Mouse (Mus musculus): Measurements from ENCODE around the gene Palld. TPM values are rescaled to one million over a fixed set of nuclear protein-coding genes. Genes with fewer than 3 reads are reported as not detected.
A peak's percentile ranks its signal among the peaks of the same experiment; 100 is the strongest.

Gene Palld
- polyA plus RNA-seq, 1 experiment from 2014 or later: 17.3 TPM

DNA sequence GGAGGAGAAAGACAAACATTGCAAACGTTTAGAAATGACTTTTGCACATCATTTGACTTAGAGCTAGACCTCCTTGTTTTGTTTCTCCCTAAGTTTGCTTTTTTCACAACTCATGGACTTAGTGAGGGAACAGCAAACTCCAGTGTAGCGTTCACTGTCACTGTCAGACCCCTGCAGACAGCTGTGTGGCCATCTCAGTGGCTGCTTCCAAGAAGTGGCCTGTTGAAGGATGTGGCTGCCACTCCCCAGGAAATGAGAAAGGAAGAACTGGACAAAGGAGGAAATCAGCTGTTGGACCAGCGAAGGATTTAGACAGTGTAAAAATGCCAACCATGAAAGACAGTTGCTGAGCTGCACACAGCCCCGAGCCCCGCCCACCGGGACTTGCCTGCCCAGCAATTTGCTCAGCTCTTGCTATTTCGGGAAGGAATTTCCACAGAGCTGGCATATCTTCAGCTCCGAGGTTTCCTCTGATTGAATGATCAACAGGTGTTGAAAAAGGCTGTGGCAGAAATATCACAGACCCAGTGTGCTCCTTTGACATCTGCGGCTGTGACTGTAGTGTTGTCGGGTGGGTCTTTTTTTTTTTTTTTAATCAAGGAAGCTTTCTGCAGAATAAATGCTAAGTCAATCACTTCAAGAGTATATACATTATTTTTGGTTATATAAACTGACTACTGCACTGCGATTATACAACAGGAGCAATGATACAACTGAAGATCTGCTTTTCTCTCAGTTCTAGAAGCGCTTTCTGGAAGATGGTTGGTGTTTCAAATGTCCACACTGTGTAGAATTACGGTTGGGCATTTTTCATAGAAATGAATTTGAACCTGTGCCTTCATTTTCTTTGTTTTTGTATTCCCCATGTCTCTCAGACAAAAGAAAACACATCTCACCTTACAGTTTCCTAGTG is 6.1 kb upstream of the Palld start:
- Histone ChIP-seq H3K27ac (no peak overlapping the region), H3K9me3 (no peaks in the 10 kb centered on the region), H3K27me3 (replicated peaks) (no peaks in the 10 kb centered on the region), H3K4me1 (no peaks in the 10 kb centered on the region), H3K36me3 (replicated peaks) (no peaks in the 10 kb centered on the region), H3K9ac (no peak overlapping the region), H3K4me3 (no peak overlapping the region), H3K4me2 (no peak overlapping the region)
- 69% methylated on average over 13 of the region's 13 CpGs for WGBS
- ATAC-seq (replicated peaks): no peak

DNA sequence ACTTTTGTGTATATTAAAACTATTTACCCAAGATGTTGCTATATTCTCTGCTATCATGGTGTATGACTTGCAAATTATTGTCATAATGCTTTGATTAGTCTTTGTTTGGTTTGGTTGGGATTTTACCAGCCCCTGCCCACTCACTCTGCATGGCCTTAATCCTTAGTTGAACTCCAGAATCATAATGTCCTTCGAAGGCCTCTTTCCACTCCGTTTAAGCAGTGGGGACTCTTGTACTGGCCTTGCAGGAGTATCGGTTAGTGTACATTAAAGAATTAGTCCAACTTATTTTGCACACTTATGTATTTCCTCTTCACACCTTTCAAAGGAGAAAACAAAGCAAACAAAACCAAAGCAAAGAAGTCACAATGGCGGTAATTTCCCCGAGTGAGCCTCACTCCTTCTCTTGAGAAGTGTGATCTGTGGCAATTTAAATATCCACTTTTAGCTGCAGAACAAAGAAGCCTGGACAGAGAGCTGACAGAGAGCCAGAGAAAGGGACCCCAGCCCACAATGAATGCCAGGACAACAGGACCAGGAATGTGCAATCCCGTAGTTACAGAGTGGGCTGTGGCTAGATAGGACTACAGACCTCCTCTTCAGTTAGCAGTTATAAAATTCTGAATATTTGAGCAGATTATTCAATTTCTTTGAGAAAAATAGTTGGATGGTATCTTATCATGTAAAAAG is 1.3 kb downstream of the Palld start:
- Histone ChIP-seq H3K36me3 (replicated peaks) (no peaks in the 10 kb centered on the region), H3K9me3 (no peaks in the 10 kb centered on the region), H3K4me2 (no peak overlapping the region), H3K4me3 (no peak overlapping the region), H3K4me1 (no peaks in the 10 kb centered on the region), H3K9ac (no peak overlapping the region), H3K27me3 (replicated peaks) (no peaks in the 10 kb centered on the region), H3K27ac (no peak overlapping the region)
- ATAC-seq (replicated peaks): no peak
- 13% methylated on average over 6 of the region's 6 CpGs for WGBS

DNA sequence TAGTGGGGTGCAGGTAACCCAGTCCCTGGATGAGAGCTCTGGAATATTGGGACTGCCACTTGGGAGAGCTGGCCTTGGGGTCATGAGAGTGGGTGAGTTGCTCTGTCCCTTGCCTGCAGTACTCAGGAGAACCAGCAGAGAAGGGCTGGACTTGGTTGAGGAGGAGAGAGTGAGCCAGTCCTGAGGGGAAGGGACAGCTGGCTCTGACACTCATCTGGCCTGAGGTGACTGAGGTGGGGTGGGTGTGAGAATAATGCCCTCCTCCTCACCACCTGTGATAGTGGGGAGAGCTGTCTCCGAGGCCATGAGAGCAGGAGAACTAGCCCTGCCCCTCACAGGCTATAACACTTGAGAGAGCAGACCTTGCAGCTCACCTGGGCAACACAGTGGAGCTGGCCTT is 5.1 kb downstream of the Palld start:
- no peaks in the 10 kb centered on the region for H3K9me3 ChIP-seq
- no peaks in the 10 kb centered on the region for H3K36me3 ChIP-seq (replicated peaks)
- no peak overlapping the region for H3K9ac ChIP-seq
- no peak overlapping the region for H3K27ac ChIP-seq
- H3K4me3 ChIP-seq: no peak overlapping the region
- WGBS: 78% methylated on average over 1 of the region's 1 CpGs
- no peaks in the 10 kb centered on the region for H3K27me3 ChIP-seq (replicated peaks)
- no peak; the same call in 1 of the 2 replicates for ATAC-seq (replicated peaks)
- H3K4me1 ChIP-seq: no peaks in the 10 kb centered on the region
- no peak overlapping the region for H3K4me2 ChIP-seq

DNA sequence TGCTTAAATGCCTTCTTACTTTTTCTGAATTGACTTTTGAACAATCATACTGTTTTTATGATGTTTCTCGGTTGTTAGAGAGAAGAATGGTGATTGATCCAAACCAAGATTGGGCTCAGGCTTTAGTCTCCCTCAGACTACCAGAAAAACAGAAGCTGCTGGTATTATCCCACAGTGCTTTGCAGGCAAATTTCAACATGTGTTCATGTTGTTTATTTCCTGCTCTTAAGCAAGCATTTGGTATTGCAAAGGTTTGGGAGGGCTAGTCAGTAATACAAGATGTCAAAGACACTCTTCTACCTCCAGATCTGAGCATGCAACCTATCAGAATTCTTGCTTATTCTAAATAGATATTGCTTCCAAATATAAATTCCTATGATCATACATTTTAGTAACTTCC is 5.7 kb downstream of the Palld start:
- Histone ChIP-seq H3K9me3 (no peaks in the 10 kb centered on the region), H3K27ac (no peak overlapping the region), H3K4me1 (no peaks in the 10 kb centered on the region), H3K4me3 (no peak overlapping the region), H3K36me3 (replicated peaks) (no peaks in the 10 kb centered on the region), H3K9ac (no peak overlapping the region), H3K27me3 (replicated peaks) (no peaks in the 10 kb centered on the region), H3K4me2 (no peak overlapping the region)
- 86% methylated on average over 1 of the region's 1 CpGs for WGBS
- no peak for ATAC-seq (replicated peaks)

DNA sequence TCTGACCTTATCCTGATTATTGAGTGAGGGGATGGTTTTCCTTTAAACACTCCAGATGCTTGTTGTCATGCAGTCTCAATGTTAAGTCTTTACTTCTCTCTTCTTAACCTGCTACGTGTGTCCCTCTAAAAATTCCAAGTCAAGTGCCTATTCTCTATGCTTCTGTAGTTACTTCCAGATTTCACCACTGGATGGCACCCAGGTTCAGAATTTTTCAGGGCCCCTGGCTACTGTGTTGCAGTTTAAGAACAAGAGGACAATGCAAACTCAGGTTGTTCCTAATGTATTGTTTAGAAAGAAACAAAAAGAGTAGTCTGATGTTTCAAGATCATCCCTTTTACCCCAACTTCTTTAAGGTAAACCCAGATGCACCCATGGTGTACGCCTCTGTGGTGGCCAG is 8.4 kb downstream of the Palld start:
- WGBS: 57% methylated on average over 2 of the region's 2 CpGs
- Histone ChIP-seq H3K4me2 (no peak overlapping the region), H3K27me3 (replicated peaks) (no peaks in the 10 kb centered on the region), H3K27ac (no peak overlapping the region), H3K4me3 (no peak overlapping the region), H3K9ac (no peak overlapping the region), H3K9me3 (no peaks in the 10 kb centered on the region), H3K4me1 (no peaks in the 10 kb centered on the region), H3K36me3 (replicated peaks) (no peaks in the 10 kb centered on the region)
- ATAC-seq (replicated peaks): peak; percentile 76; the same call in 1 of the 2 replicates

DNA sequence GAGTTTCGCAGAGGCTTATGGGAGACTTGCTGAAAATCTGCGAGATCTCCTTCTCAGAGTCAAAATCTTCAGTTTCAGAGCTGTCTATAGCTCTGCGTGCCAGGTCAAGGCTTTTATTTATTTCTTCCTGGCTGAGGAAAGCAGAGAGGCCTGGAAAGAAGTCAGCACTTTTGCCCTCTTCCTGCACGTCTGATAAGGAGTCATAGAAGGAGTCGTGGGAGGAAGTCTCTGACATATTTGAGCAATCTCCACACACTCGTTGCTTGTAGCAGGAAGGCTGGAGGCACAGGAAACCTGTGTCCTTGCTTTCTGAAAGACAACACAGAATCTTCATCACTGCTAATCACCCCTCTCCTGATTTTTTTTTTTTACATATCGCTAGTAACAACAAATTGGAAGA is 24.9 kb downstream of the Palld start:
- no peaks in the 10 kb centered on the region for H3K27me3 ChIP-seq (replicated peaks)
- WGBS: 82% methylated on average over 7 of the region's 7 CpGs

DNA sequence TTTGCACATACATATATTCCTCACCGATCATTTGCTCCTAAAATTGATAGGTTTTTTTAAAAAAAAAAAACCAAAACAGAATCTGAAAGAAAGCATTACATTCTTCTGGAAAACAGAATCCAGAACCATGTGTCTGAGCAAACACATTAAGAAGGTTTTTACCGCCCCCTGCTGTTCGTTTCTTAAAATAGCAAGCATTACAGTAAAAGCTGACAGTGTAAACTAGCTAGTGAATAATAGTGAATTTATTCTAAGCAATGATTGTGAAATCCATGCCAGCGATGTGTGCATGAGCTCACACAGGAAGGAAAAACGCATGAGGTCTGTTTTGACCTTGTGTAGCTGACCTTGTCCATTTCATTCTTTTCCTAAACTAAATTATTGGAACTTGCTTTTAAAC is 27.2 kb downstream of the Palld start:
- no peak overlapping the region for H3K27ac ChIP-seq
- no peak overlapping the region for H3K4me3 ChIP-seq
- H3K36me3 ChIP-seq (replicated peaks): no peaks in the 10 kb centered on the region
- 8% methylated on average over 5 of the region's 5 CpGs for WGBS
- no peak overlapping the region for H3K4me2 ChIP-seq
- no peaks in the 10 kb centered on the region for H3K9me3 ChIP-seq
- no peaks in the 10 kb centered on the region for H3K27me3 ChIP-seq (replicated peaks)
- H3K4me1 ChIP-seq: no peaks in the 10 kb centered on the region
- ATAC-seq (replicated peaks): peak; percentile 66
- no peak overlapping the region for H3K9ac ChIP-seq

More for the DNA sequence above, 24.9 kb downstream of the Palld start:
- Histone ChIP-seq H3K9ac (no peak overlapping the region), H3K9me3 (no peaks in the 10 kb centered on the region), H3K36me3 (replicated peaks) (no peaks in the 10 kb centered on the region), H3K27ac (no peak overlapping the region), H3K4me1 (no peaks in the 10 kb centered on the region), H3K4me3 (no peak overlapping the region), H3K4me2 (no peak overlapping the region)
- no peak for ATAC-seq (replicated peaks)

DNA sequence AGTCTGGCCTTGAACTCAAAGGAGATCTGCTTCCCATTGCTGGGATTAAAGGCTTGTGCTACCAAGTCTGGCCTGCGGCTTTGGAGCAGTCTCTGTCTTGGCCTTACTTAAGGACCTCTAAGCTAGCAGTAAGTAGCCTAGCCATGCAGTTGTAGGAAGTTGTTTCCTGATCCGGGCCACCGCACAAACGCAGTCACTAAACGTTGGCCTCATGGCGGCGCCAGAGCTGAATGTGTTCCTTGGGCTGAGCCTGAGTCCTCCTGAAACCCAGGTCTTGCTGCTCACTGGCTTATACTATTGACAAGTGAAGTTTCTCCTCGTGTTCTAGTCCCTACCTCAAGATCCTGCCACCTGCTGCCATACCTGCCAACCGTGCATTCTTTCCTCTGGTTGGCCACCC is 28.5 kb downstream of the Palld start:
- Histone ChIP-seq H3K27ac (no peak overlapping the region), H3K4me1 (no peaks in the 10 kb centered on the region), H3K4me2 (no peak overlapping the region), H3K27me3 (replicated peaks) (no peaks in the 10 kb centered on the region), H3K36me3 (replicated peaks) (no peaks in the 10 kb centered on the region), H3K9ac (no peak overlapping the region), H3K4me3 (no peak overlapping the region), H3K9me3 (no peaks in the 10 kb centered on the region)
- 53% methylated on average over 9 of the region's 9 CpGs for WGBS
- ATAC-seq (replicated peaks): no peak

DNA sequence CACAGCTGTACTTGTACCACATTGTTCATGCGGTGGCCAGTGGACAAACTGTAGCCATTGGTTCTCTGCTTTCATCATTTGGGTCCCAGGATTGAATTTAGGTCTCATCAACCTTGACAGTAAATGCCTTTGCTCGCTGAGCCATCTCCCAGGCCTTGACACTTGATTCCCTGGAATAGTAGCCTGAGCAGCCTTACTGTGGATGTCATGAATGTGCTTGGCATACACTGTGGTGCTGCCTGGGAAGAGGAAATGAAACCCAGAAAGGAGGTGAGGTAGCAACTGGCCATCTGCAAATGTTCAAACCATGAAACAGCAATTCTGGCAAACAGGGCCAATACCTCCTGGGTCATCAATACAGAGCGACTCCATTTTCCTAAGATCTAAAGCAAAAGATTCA is 34.0 kb downstream of the Palld start:
- no peak for ATAC-seq (replicated peaks)
- WGBS: 92% methylated on average over 3 of the region's 3 CpGs
- Histone ChIP-seq H3K4me2 (no peak overlapping the region), H3K4me1 (no peaks in the 10 kb centered on the region), H3K9ac (no peak overlapping the region), H3K27me3 (replicated peaks) (no peaks in the 10 kb centered on the region), H3K27ac (no peak overlapping the region), H3K36me3 (replicated peaks) (no peaks in the 10 kb centered on the region), H3K9me3 (no peaks in the 10 kb centered on the region), H3K4me3 (no peak overlapping the region)

DNA sequence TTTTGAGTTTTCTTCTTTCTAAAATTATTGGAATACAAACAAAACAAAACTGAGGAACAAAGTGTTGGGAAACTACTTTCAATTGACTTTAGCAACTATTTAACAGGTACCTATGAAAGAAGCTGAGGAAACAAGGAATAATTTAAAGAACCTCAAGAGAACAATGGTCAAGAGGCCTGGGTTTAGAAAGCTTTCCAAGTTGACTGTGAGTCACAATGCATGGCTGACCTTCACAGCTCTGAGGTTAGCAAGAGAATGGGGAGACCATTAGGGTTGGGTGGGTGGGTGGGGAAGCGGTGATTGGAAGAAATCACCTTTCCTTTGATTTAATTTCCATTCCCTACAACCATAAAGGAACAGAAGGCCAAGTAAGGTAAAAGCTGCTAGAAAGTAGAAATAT is 35.6 kb downstream of the Palld start:
- Histone ChIP-seq H3K27me3 (replicated peaks) (no peaks in the 10 kb centered on the region), H3K27ac (no peak overlapping the region), H3K4me1 (no peaks in the 10 kb centered on the region), H3K4me3 (no peak overlapping the region), H3K9ac (no peak overlapping the region), H3K4me2 (no peak overlapping the region), H3K9me3 (no peaks in the 10 kb centered on the region), H3K36me3 (replicated peaks) (no peaks in the 10 kb centered on the region)
- WGBS: 100% methylated on average over 1 of the region's 1 CpGs
- no peak for ATAC-seq (replicated peaks)

DNA sequence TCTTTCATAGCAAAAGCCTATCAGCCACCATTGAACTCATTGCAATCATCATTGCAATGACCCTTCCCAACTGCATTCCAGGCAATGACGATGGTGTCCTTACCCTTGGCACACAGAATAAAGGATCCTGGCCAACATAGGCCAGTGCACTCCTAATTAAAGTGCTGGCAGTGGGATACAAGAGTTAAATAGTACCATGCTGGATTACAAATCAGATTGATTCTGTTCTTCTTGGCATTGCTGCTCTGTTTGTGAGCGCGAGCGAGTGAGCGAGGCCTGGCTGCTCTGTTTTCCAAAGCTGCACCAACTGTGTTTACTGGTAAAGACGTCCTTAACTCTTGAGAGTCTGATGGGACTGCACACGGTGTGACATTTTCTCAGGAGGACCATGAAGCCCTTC is 37.1 kb downstream of the Palld start:
- H3K36me3 ChIP-seq (replicated peaks): no peaks in the 10 kb centered on the region
- H3K27me3 ChIP-seq (replicated peaks): no peaks in the 10 kb centered on the region
- H3K4me2 ChIP-seq: no peak overlapping the region
- ATAC-seq (replicated peaks): no peak
- no peak overlapping the region for H3K4me3 ChIP-seq
- 80% methylated on average over 7 of the region's 7 CpGs for WGBS
- no peaks in the 10 kb centered on the region for H3K4me1 ChIP-seq
- H3K9ac ChIP-seq: no peak overlapping the region
- no peaks in the 10 kb centered on the region for H3K9me3 ChIP-seq
- no peak overlapping the region for H3K27ac ChIP-seq

DNA sequence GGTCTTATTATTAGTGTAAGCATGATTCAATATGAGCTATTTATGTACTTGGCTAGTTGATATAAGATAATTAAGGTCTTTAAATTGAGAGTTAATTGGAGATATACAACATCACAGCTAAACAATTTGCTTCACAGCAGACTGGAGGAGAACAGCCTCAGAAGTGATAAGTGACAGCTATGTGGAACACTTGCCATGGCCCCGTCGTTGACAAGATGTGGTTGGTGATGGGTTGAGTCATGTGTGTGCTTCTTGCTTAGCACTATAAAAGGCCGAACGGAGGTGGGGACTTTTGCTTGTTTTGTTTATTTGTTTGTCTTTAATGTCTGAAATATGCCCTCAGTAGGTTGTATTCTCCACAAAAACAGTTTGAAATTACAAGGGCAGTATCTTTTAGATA is 51.2 kb downstream of the Palld start:
- H3K9me3 ChIP-seq: no peaks in the 10 kb centered on the region
- no peaks in the 10 kb centered on the region for H3K27me3 ChIP-seq (replicated peaks)
- H3K9ac ChIP-seq: no peak overlapping the region
- H3K4me2 ChIP-seq: no peak overlapping the region
- WGBS: 90% methylated on average over 4 of the region's 4 CpGs
- H3K36me3 ChIP-seq (replicated peaks): no peaks in the 10 kb centered on the region
- H3K4me3 ChIP-seq: no peak overlapping the region
- no peaks in the 10 kb centered on the region for H3K4me1 ChIP-seq
- no peak for ATAC-seq (replicated peaks)
- H3K27ac ChIP-seq: no peak overlapping the region
